In the genomic region with DNA sequence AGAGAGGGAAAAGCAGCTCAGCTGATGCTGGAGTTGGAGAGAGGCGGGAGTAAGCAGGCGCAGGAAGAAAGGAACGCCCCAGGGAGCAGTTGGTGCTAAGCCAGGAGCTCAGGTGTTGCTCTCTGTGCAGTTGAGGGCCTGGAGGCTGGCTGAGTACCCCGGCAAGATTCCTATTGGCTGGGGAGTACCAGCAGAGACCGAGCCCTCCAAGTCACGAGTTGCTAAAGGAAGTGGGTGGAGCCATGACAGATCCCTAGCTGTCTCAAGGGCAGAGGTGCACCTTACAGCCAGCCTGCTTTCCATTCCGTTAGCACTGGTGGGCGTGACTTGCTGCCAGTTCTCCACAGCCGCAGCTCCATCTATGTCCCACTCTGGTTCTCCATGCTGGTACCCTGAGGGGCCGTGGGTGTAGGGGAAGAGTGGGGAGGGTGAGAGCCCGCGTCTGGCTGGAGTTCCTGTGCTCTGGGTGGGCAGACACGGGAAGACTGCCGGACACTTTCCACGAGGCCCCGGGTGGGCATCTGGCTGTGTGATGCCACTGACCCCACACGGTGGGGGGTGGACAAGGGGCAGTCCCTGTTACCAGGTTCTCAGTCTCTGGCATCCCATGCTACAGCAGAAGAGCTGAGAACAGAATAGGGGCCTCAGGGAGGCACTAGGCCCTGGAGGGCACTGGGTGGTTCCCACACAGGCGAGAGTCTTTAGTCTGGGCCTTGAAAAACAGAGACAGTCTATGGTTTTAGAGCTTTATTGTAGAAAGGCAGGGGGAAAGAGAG, we compare ENCODE assay signal across 8 mouse cellular contexts. TPM values are rescaled to one million over a fixed set of nuclear protein-coding genes. Genes with fewer than 3 reads are reported as not detected.
A peak's percentile ranks its signal among the peaks of the same experiment; 100 is the strongest.
DNase-seq lines count a peak whose midpoint lies in the region; ATAC-seq and TF ChIP-seq lines count a peak whose summit lies in the region.

No protein-coding gene starts in this region.

- H3K36me3 ChIP-seq in limb, embryonic 10.5 days = no peaks in the 10 kb centered on the region
- H3K36me3 ChIP-seq in midbrain, embryonic 10.5 days = no peaks in the 10 kb centered on the region
- no peaks in the 10 kb centered on the region for H3K36me3 ChIP-seq in stomach, postnatal 0 days (ENCODE audit: control insufficient read depth, insufficient read depth, low read length)

- peaks cover 30% of the 10 kb centered on the region for H3K4me1 ChIP-seq in limb, embryonic 10.5 days
- H3K4me1 ChIP-seq in midbrain, embryonic 10.5 days = peaks cover 40% of the 10 kb centered on the region
- H3K4me1 ChIP-seq in stomach, postnatal 0 days (replicated peaks; ENCODE audit: control insufficient read depth, insufficient read depth) = peaks cover 3% of the 10 kb centered on the region; the same call in 1 of the 2 replicates

- H3K27me3 ChIP-seq in limb, embryonic 10.5 days (ENCODE audit: low read depth, poor library complexity, severe bottlenecking) = peaks cover 8% of the 10 kb centered on the region; the same call in 1 of the 2 replicates
- H3K27me3 ChIP-seq in midbrain, embryonic 10.5 days (ENCODE audit: low read depth, poor library complexity, severe bottlenecking) = peaks cover 5% of the 10 kb centered on the region
- no peaks in the 10 kb centered on the region for H3K27me3 ChIP-seq in stomach, postnatal 0 days (ENCODE audit: control insufficient read depth, insufficient read depth, low read length)

- H3K4me2 ChIP-seq in stomach, postnatal 0 days (replicated peaks; ENCODE audit: low read depth) = peak overlapping the region; percentile 38

- peak; percentile 37 for DNase-seq in adrenal gland, adult 2 months
- DNase-seq in adrenal gland, adult 18-20 months (ENCODE audit: low spot score in 2 of 2) = no peak
- peak; percentile 22 to 36 for DNase-seq in heart, postnatal 10 days
- peak; percentile 68 for DNase-seq in limb, embryonic 10.5 days (ENCODE audit: low spot score)
- DNase-seq in midbrain, embryonic 10.5 days (ENCODE audit: low spot score) = peak; percentile 51
- DNase-seq in stomach, postnatal 0 days (ENCODE audit: low spot score) = peak; percentile 89
- DNase-seq in left cerebral cortex, postnatal 25 days (ENCODE audit: low spot score in 2 of 2) = no peak

- peak overlapping the region; percentile 44 for H3K4me3 ChIP-seq in limb, embryonic 10.5 days
- peak overlapping the region; percentile 44 for H3K4me3 ChIP-seq in midbrain, embryonic 10.5 days
- peak overlapping the region; percentile 10; the same call in 1 of the 2 replicates for H3K4me3 ChIP-seq in stomach, postnatal 0 days (ENCODE audit: low read depth, low read length)

- ATAC-seq in common myeloid progenitor, adult 5-6 weeks (replicated peaks; ENCODE audit: low read depth, poor library complexity, severe bottlenecking) = peak; percentile 94
- ATAC-seq in stomach, postnatal 0 days (ENCODE audit: low FRiP score, low TSS enrichment) = peak; percentile 95

- peak overlapping the region; percentile 80 for H3K27ac ChIP-seq in limb, embryonic 10.5 days
- peak overlapping the region; percentile 86 for H3K27ac ChIP-seq in midbrain, embryonic 10.5 days (replicated peaks)
- no peak overlapping the region for H3K27ac ChIP-seq in stomach, postnatal 0 days (replicated peaks)

- TF ChIP-seq EP300 in stomach, postnatal 0 days (optimal IDR thresholded peaks at IDR 0.05) = no peak

- intact Hi-C loops in heart, postnatal 10 days (cut with DNase I) = no loop called here
- intact Hi-C loops in left cerebral cortex, postnatal 25 days (cut with DNase I) = loop anchor here (1.0 kb wide), 1 partner anchor 10 kb away; no protein-coding TSS in a partner anchor

- no peak for TF ChIP-seq CTCF in stomach, postnatal 0 days (IDR thresholded peaks at IDR 0.05; ENCODE audit: low read depth)

- no peaks in the 10 kb centered on the region for H3K9me3 ChIP-seq in limb, embryonic 10.5 days (replicated peaks)
- H3K9me3 ChIP-seq in midbrain, embryonic 10.5 days (replicated peaks) = no peaks in the 10 kb centered on the region
- no peaks in the 10 kb centered on the region for H3K9me3 ChIP-seq in stomach, postnatal 0 days (ENCODE audit: control insufficient read depth, low read length)

- no peak overlapping the region for H3K9ac ChIP-seq in stomach, postnatal 0 days (ENCODE audit: low read length)

- 15% methylated on average over 18 of the region's 18 CpGs for WGBS in limb, embryonic 10.5 days
- 7% methylated on average over 18 of the region's 18 CpGs for WGBS in midbrain, embryonic 10.5 days
- WGBS in stomach, postnatal 0 days = 8% methylated on average over 18 of the region's 18 CpGs

RNA-seq across cellular contexts. Expression of gene Lrrc74b, which starts 6.9 kb away (rescaled TPM):
- total RNA-seq in adrenal gland, adult 2 months (2021) = not detected
- polyA plus RNA-seq in adrenal gland, adult 2 months (2012; rRNA removed) = not detected in 2 replicates
- not detected for total RNA-seq in adrenal gland, adult 18-20 months (2021)
- 0.05 TPM in 1 of 2 replicates, not detected in the other for total RNA-seq in common myeloid progenitor, adult 5-6 weeks (2017)
- total RNA-seq in heart, postnatal 10 days (2021) = under 1 TPM in 1 of 2 experiments, not detected in 1; 0.30 TPM
- polyA plus RNA-seq in limb, embryonic 10.5 days (2016; fragmentation: Nextera tagmentation; extraction: Ambion mirVana) = not detected in 2 replicates
- 0.17 and 0.27 TPM in 2 replicates for polyA plus RNA-seq in midbrain, embryonic 10.5 days (2016; fragmentation: Nextera tagmentation; extraction: Ambion mirVana)
- polyA plus RNA-seq in stomach, postnatal 0 days (2015; fragmentation: Nextera tagmentation; extraction: Ambion mirVana) = 0.33 TPM in 2 replicates
- under 1 TPM; 0.71 to 0.85 TPM for total RNA-seq in left cerebral cortex, postnatal 25 days (2021)

RNA-seq across cellular contexts. Expression of gene P2rx6, which starts 7.6 kb away (rescaled TPM):
- total RNA-seq in adrenal gland, adult 2 months (2021) = 1 to 10 TPM; 1.1 to 1.3 TPM
- 2.0 and 2.6 TPM in 2 replicates for polyA plus RNA-seq in adrenal gland, adult 2 months (2012; rRNA removed)
- total RNA-seq in adrenal gland, adult 18-20 months (2021) = 1 to 10 TPM; 1.8 to 2.8 TPM
- total RNA-seq in common myeloid progenitor, adult 5-6 weeks (2017) = 0.05 TPM in 1 of 2 replicates, not detected in the other
- total RNA-seq in heart, postnatal 10 days (2021) = under 1 TPM; 0.45 to 0.69 TPM
- 0.08 TPM in 1 of 2 replicates, not detected in the other for polyA plus RNA-seq in limb, embryonic 10.5 days (2016; fragmentation: Nextera tagmentation; extraction: Ambion mirVana)
- 0.62 and 0.75 TPM in 2 replicates for polyA plus RNA-seq in midbrain, embryonic 10.5 days (2016; fragmentation: Nextera tagmentation; extraction: Ambion mirVana)
- 1.5 and 1.7 TPM in 2 replicates for polyA plus RNA-seq in stomach, postnatal 0 days (2015; fragmentation: Nextera tagmentation; extraction: Ambion mirVana)
- under 1 TPM; 0.80 to 0.99 TPM for total RNA-seq in left cerebral cortex, postnatal 25 days (2021)

RNA-seq across cellular contexts. Expression of gene Thap7, which starts 23.2 kb away (rescaled TPM):
- 10 to 100 TPM; 37.7 to 41.9 TPM for total RNA-seq in adrenal gland, adult 2 months (2021)
- polyA plus RNA-seq in adrenal gland, adult 2 months (2012; rRNA removed) = 137 and 144 TPM in 2 replicates
- 10 to 100 TPM; 35.1 to 38.5 TPM for total RNA-seq in adrenal gland, adult 18-20 months (2021)
- 38.5 and 46.1 TPM in 2 replicates for total RNA-seq in common myeloid progenitor, adult 5-6 weeks (2017)
- 10 to 100 TPM; 17.8 to 20.0 TPM for total RNA-seq in heart, postnatal 10 days (2021)
- 47.8 and 58.9 TPM in 2 replicates for polyA plus RNA-seq in limb, embryonic 10.5 days (2016; fragmentation: Nextera tagmentation; extraction: Ambion mirVana)
- polyA plus RNA-seq in midbrain, embryonic 10.5 days (2016; fragmentation: Nextera tagmentation; extraction: Ambion mirVana) = 52.0 and 56.9 TPM in 2 replicates
- polyA plus RNA-seq in stomach, postnatal 0 days (2015; fragmentation: Nextera tagmentation; extraction: Ambion mirVana) = 41.0 and 42.4 TPM in 2 replicates
- total RNA-seq in left cerebral cortex, postnatal 25 days (2021) = 10 to 100 TPM; 43.7 to 45.4 TPM

RNA-seq across cellular contexts. Expression of gene Slc7a4, which starts 28.9 kb away (rescaled TPM):
- total RNA-seq in adrenal gland, adult 2 months (2021) = 10 to 100 TPM in 1 of 2 experiments, 1 to 10 TPM in 1; 7.6 to 23.8 TPM
- polyA plus RNA-seq in adrenal gland, adult 2 months (2012; rRNA removed) = 28.4 and 56.6 TPM in 2 replicates
- total RNA-seq in adrenal gland, adult 18-20 months (2021) = 10 to 100 TPM in 1 of 2 experiments, 1 to 10 TPM in 1; 8.7 to 14.2 TPM
- 7.1 and 10.2 TPM in 2 replicates for total RNA-seq in common myeloid progenitor, adult 5-6 weeks (2017)
- 1 to 10 TPM; 2.4 to 3.9 TPM for total RNA-seq in heart, postnatal 10 days (2021)
- 0.44 and 0.81 TPM in 2 replicates for polyA plus RNA-seq in limb, embryonic 10.5 days (2016; fragmentation: Nextera tagmentation; extraction: Ambion mirVana)
- polyA plus RNA-seq in midbrain, embryonic 10.5 days (2016; fragmentation: Nextera tagmentation; extraction: Ambion mirVana) = 2.4 and 2.6 TPM in 2 replicates
- 22.8 and 24.4 TPM in 2 replicates for polyA plus RNA-seq in stomach, postnatal 0 days (2015; fragmentation: Nextera tagmentation; extraction: Ambion mirVana)
- total RNA-seq in left cerebral cortex, postnatal 25 days (2021) = 10 to 100 TPM; 83.2 to 87.4 TPM

RNA-seq across cellular contexts. Expression of gene Lztr1, which starts 45.6 kb away (rescaled TPM):
- 10 to 100 TPM; 53.4 to 74.0 TPM for total RNA-seq in adrenal gland, adult 2 months (2021)
- polyA plus RNA-seq in adrenal gland, adult 2 months (2012; rRNA removed) = 231 and 248 TPM in 2 replicates
- total RNA-seq in adrenal gland, adult 18-20 months (2021) = 10 to 100 TPM; 58.7 to 64.6 TPM
- 30.8 and 40.3 TPM in 2 replicates for total RNA-seq in common myeloid progenitor, adult 5-6 weeks (2017)
- 10 to 100 TPM; 38.0 to 41.8 TPM for total RNA-seq in heart, postnatal 10 days (2021)
- 78.2 and 89.8 TPM in 2 replicates for polyA plus RNA-seq in limb, embryonic 10.5 days (2016; fragmentation: Nextera tagmentation; extraction: Ambion mirVana)
- polyA plus RNA-seq in midbrain, embryonic 10.5 days (2016; fragmentation: Nextera tagmentation; extraction: Ambion mirVana) = 87.3 and 101 TPM in 2 replicates
- polyA plus RNA-seq in stomach, postnatal 0 days (2015; fragmentation: Nextera tagmentation; extraction: Ambion mirVana) = 27.3 and 34.4 TPM in 2 replicates
- 100 to 1,000 TPM; 149 TPM for total RNA-seq in left cerebral cortex, postnatal 25 days (2021)

Comparison
In these comparisons a context has a peak if more than half of its experiments do, and no peak if none do; other contexts are left out.
1. DNase-seq: peak in adrenal gland, adult 2 months (single experiment), heart, postnatal 10 days (2 of 2), limb, embryonic 10.5 days (single experiment), midbrain, embryonic 10.5 days (single experiment) and stomach, postnatal 0 days (single experiment); none in adrenal gland, adult 18-20 months (0 of 2) and left cerebral cortex, postnatal 25 days (0 of 2).
2. Peak in every context shown above with its lines, with median percentiles within 50 percentile points of each other: H3K4me3 ChIP-seq.